11 mouse cellular contexts compared by ENCODE assay signal in the genomic region with DNA sequence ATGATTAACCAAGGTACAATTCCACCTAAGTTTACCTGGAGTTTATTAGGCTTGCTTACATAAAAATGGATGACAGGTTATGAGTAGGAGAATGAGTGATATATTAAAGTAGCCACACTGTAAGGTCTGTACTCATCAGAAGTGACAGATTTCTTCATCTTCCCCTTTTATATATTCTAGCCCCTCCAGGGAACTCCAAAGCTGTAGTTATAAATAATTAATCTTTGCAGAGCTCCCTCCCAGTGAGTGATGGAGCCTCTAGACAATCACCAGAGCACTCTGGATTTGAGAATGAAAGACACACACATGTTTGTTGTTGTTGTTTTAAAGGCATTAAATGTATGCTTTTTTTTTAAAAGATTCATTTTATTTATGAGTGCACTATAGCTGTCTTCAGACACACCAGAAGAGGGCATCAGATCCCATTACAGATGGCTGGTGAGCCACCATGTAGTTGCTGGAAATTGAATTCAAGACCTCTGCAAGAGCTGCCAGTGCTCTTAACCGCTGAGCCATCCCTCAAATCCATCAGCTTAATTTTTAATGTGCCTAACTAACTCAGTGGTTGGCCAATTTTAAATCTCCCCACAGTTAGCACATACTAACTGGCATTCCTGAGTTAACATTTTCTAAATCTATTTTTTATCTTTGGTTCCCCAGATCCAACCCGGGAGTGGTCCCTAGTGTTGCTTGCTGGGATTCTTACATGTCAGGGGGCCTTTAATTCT.
"Had no signal": no experiment of that assay in that cellular context is flagged by ENCODE, and none has a peak within 500 bp of the region (broad histone marks: within the 10 kb centered on the region; RNA-seq: fewer than 3 reads in every experiment).

No protein-coding gene starts in this region.

- H3K4me3 ChIP-seq: hindbrain, embryonic 15.5 days; limb, embryonic 15.5 days; liver, embryonic 12.5 days; midbrain, embryonic 12.5 days had no signal

- ATAC-seq: liver, embryonic 12.5 days had no signal

- H3K9me3 ChIP-seq: hindbrain, embryonic 15.5 days; limb, embryonic 15.5 days; liver, embryonic 12.5 days; midbrain, embryonic 12.5 days had no signal

- H3K27ac ChIP-seq: hindbrain, embryonic 15.5 days; limb, embryonic 15.5 days; liver, embryonic 12.5 days; midbrain, embryonic 12.5 days; stomach, postnatal 0 days had no signal

- H3K4me2 ChIP-seq: hindbrain, embryonic 15.5 days; limb, embryonic 15.5 days; liver, embryonic 12.5 days; lung, embryonic 14.5 days; midbrain, embryonic 12.5 days had no signal

- H3K4me1 ChIP-seq: hindbrain, embryonic 15.5 days; liver, embryonic 12.5 days; midbrain, embryonic 12.5 days had no signal

- DNase-seq: kidney, postnatal 10 days; left cerebral cortex, postnatal 4 days; lung, embryonic 14.5 days; lung, postnatal 10 days; lung, postnatal 4 days; thymus, postnatal 4 days had no signal

- H3K9ac ChIP-seq: hindbrain, embryonic 15.5 days; limb, embryonic 15.5 days; liver, embryonic 12.5 days; lung, embryonic 14.5 days; midbrain, embryonic 12.5 days had no signal

- H3K36me3 ChIP-seq: hindbrain, embryonic 15.5 days; limb, embryonic 15.5 days; liver, embryonic 12.5 days; midbrain, embryonic 12.5 days had no signal

- H3K27me3 ChIP-seq: hindbrain, embryonic 15.5 days; limb, embryonic 15.5 days; liver, embryonic 12.5 days; midbrain, embryonic 12.5 days had no signal
